Mouse (Mus musculus) CH12.LX (cell line): ENCODE results near the gene Herc3. TPM values are rescaled to one million over a fixed set of nuclear protein-coding genes. Genes with fewer than 3 reads are reported as not detected.

Experiments
- DNase-seq: peaks from one replicate; pipeline ENCODE4 v3.0.0-alpha.2; 2013; ENCODE audit errors: extremely low read depth
- H3K27ac ChIP-seq: 2 replicates; pipeline ENCODE4 v1.5.1; 2012; ENCODE audit warnings: low read depth, mild to moderate bottlenecking, control low read depth, moderate library complexity; ENCODE audit not compliant: insufficient read depth
- H3K27me3 ChIP-seq: replicated peaks from 2 replicates; pipeline ENCODE3; 2012; ENCODE audit warnings: inconsistent platforms
- H3K36me3 ChIP-seq, 2 experiments: replicated peaks in 1 of 2; 2 replicates each; pipeline versions ENCODE3 to v1.6.1; 2012; ENCODE audit warnings: inconsistent platforms in 1 of 2, low read length in 1 of 2, mild to moderate bottlenecking in 1 of 2, mixed read lengths in 1 of 2, moderate library complexity in 1 of 2; ENCODE audit not compliant: control insufficient read depth in 1 of 2, insufficient read depth in 1 of 2
- H3K4me1 ChIP-seq, 2 experiments: 2 replicates each; pipeline ENCODE4 v1.6.1; 2012; ENCODE audit warnings: inconsistent platforms in 1 of 2, moderate library complexity in 1 of 2; ENCODE audit not compliant: insufficient read depth in 2 of 2, control insufficient read depth in 1 of 2
- H3K4me2 ChIP-seq: 2 replicates; pipeline ENCODE4 v1.6.1; 2012; ENCODE audit warnings: low read depth, mild to moderate bottlenecking, control low read depth; ENCODE audit not compliant: poor library complexity, insufficient read depth, severe bottlenecking
- H3K4me3 ChIP-seq, 3 experiments: fragments of 150-350 bp in 1 of 3; sonication (generic) in 1 of 3; replicated peaks in 1 of 3; 2 replicates each; pipeline versions ENCODE3 to v1.5.1; 2011 to 2012; ENCODE audit warnings: low read depth in 2 of 3, low read length in 2 of 3, mild to moderate bottlenecking in 2 of 3, moderate library complexity in 2 of 3, control low read depth in 1 of 3, improper control_type of control experiment in 1 of 3, inconsistent platforms in 1 of 3, mixed read lengths in 1 of 3; ENCODE audit not compliant: poor library complexity in 1 of 3
- H3K79me2 ChIP-seq: replicated peaks from 2 replicates; pipeline ENCODE4 v1.6.1; 2012; ENCODE audit warnings: mild to moderate bottlenecking, moderate library complexity; ENCODE audit not compliant: control insufficient read depth, poor library complexity, insufficient read depth, severe bottlenecking; ENCODE audit errors: extremely low read depth
- H3K9ac ChIP-seq: 2 replicates; pipeline ENCODE4 v1.6.1; 2012; ENCODE audit warnings: low read depth, mild to moderate bottlenecking, control low read depth, moderate library complexity; ENCODE audit not compliant: insufficient read depth
- H3K9me3 ChIP-seq: replicated peaks from 2 replicates; pipeline ENCODE3; 2012; ENCODE audit warnings: low read length, inconsistent platforms, mixed read lengths
- E2F4 ChIP-seq: IDR thresholded peaks from 2 replicates; pipeline ENCODE4 v1.6.1; 2011; ENCODE audit warnings: low read depth, low read length, improper control_type of control experiment; ENCODE audit not compliant: insufficient replicate concordance
- ELF1 ChIP-seq: IDR thresholded peaks from 2 replicates; pipeline ENCODE4 v1.6.1; 2014; ENCODE audit warnings: low read depth, mild to moderate bottlenecking, inconsistent platforms, low read length, improper control_type of control experiment
- ETS1 ChIP-seq: conservative IDR thresholded peaks from 2 replicates; pipeline ENCODE4 v1.6.1; 2012; ENCODE audit warnings: low read depth, mild to moderate bottlenecking, inconsistent platforms, low read length, improper control_type of control experiment, moderate library complexity
- HCFC1 ChIP-seq: IDR thresholded peaks from 2 replicates; pipeline ENCODE4 v1.6.1; 2012; ENCODE audit warnings: low read depth, mild to moderate bottlenecking, inconsistent platforms, low read length, improper control_type of control experiment
- JUN ChIP-seq: IDR thresholded peaks from 2 replicates; pipeline ENCODE4 v1.6.1; 2011; ENCODE audit warnings: low read depth, mild to moderate bottlenecking, low read length, improper control_type of control experiment, moderate library complexity; ENCODE audit not compliant: insufficient read depth
- JUND ChIP-seq: conservative IDR thresholded peaks from 2 replicates; pipeline ENCODE4 v1.6.1; 2011; ENCODE audit warnings: low read depth, low read length, improper control_type of control experiment
- MAFK ChIP-seq: IDR thresholded peaks from 2 replicates; pipeline ENCODE4 v1.6.1; 2011; ENCODE audit warnings: low read length, improper control_type of control experiment; ENCODE audit not compliant: insufficient replicate concordance
- NELFE ChIP-seq: IDR thresholded peaks from 2 replicates; pipeline ENCODE4 v1.6.1; 2011; ENCODE audit warnings: low read depth, low read length, improper control_type of control experiment
- NRF1 ChIP-seq: IDR thresholded peaks from 2 replicates; pipeline ENCODE4 v1.6.1; 2014; ENCODE audit warnings: low read depth, mild to moderate bottlenecking, inconsistent platforms, low read length, improper control_type of control experiment, moderate library complexity
- PAX5 ChIP-seq: IDR thresholded peaks from 2 replicates; pipeline ENCODE4 v1.6.1; 2012; ENCODE audit warnings: low read length, inconsistent platforms, mixed read lengths
- POLR2A ChIP-seq: IDR thresholded peaks from 2 replicates; pipeline ENCODE4 v1.6.1; 2011; ENCODE audit warnings: low read depth, mild to moderate bottlenecking, improper control_type of control experiment, low read length
- RAD21 ChIP-seq: IDR thresholded peaks from 2 replicates; pipeline ENCODE4 v1.6.1; 2011; ENCODE audit warnings: low read depth, mild to moderate bottlenecking, low read length, improper control_type of control experiment, moderate library complexity
- RCOR1 ChIP-seq: conservative IDR thresholded peaks from 2 replicates; pipeline ENCODE4 v1.6.1; 2012; ENCODE audit warnings: low read depth, mild to moderate bottlenecking, inconsistent platforms, low read length, improper control_type of control experiment
- SIN3A ChIP-seq: IDR thresholded peaks from 2 replicates; pipeline ENCODE4 v1.6.1; 2012; ENCODE audit warnings: low read length, improper control_type of control experiment, inconsistent platforms
- SMC3 ChIP-seq: IDR thresholded peaks from 2 replicates; pipeline ENCODE4 v1.6.1; 2011; ENCODE audit warnings: low read depth, low read length, improper control_type of control experiment
- TCF12 ChIP-seq: IDR thresholded peaks from 2 replicates; pipeline ENCODE4 v1.6.1; 2014; ENCODE audit warnings: low read depth, mild to moderate bottlenecking, inconsistent platforms, low read length, improper control_type of control experiment
- USF2 ChIP-seq: conservative IDR thresholded peaks from 2 replicates; pipeline ENCODE4 v1.6.1; 2011; ENCODE audit warnings: low read depth, low read length, improper control_type of control experiment
- ZKSCAN1 ChIP-seq: IDR thresholded peaks from 2 replicates; pipeline ENCODE4 v1.6.1; 2012; ENCODE audit warnings: low read depth, inconsistent platforms, low read length, improper control_type of control experiment, borderline replicate concordance
- dilution Hi-C: fragments of 300-500 bp; cut with MboI; formaldehyde crosslinking; loops from 2 replicates; pipeline ENCODE4 v1.14.3; 2020; ENCODE audit warnings: low sequenced_read_pairs; ENCODE audit not compliant: extremely low pct_unique_long_range_greater_than_20kb, extremely low pct_ligation_motif_present
- in situ Hi-C: fragments of 300-500 bp; cut with MboI; formaldehyde crosslinking; loops from 3 replicates; pipeline ENCODE4 v1.14.3; 2019; ENCODE audit warnings: low sequenced_read_pairs, low pct_ligation_motif_present, low pct_unique_long_range_greater_than_20kb, mixed read lengths
- polyA plus RNA-seq: library from polyadenylated mRNA; unstranded; fragments of >175 nt; gene quantifications from 2 replicates; pipeline ENCODE4 v1.2.1, GENCODE M21; 2012; ENCODE audit warnings: low read depth; ENCODE audit not compliant: insufficient read length
- total RNA-seq, 2 experiments: library from RNA; depleted of rRNA; stranded (reverse); fragments of 300-350 nt in 1 of 2; fragments of >200 nt in 1 of 2; gene quantifications; 2 replicates each; pipeline ENCODE4 v1.2.3; 2012 to 2014

Herc3 gene
- total and polyA plus RNA-seq, 3 experiments: 15.7 to 19.1 (median 17.8) TPM

GRCm38 (mm10) chr6:58962691-58963090, 131.4 kb downstream of the Herc3 start:
- Histone ChIP-seq H3K27ac (no peak overlapping the region), H3K27me3 (no peaks in the 10 kb centered on the region), H3K4me1 (no peaks in the 10 kb centered on the region), H3K79me2 (no peaks in the 10 kb centered on the region), H3K4me2 (no peak overlapping the region), H3K36me3 (no peaks in the 10 kb centered on the region), H3K9me3 (no peaks in the 10 kb centered on the region), H3K4me3 (no peak overlapping the region), H3K9ac (no peak overlapping the region)
- dilution Hi-C loops (no loop called here), in situ Hi-C loops (no loop called here)
- TF ChIP-seq JUN: no peak
- TF ChIP-seq ETS1: no peak
- TF ChIP-seq HCFC1: no peak
- TF ChIP-seq POLR2A: no peak
- no peak for TF ChIP-seq NRF1
- TF ChIP-seq TCF12: no peak
- no peak for TF ChIP-seq USF2
- no peak for TF ChIP-seq MAFK
- no peak for TF ChIP-seq ELF1
- TF ChIP-seq RAD21: no peak
- TF ChIP-seq PAX5: no peak
- no peak for TF ChIP-seq NELFE
- TF ChIP-seq ZKSCAN1: no peak
- no peak for TF ChIP-seq SMC3
- DNase-seq: no peak

DNA sequence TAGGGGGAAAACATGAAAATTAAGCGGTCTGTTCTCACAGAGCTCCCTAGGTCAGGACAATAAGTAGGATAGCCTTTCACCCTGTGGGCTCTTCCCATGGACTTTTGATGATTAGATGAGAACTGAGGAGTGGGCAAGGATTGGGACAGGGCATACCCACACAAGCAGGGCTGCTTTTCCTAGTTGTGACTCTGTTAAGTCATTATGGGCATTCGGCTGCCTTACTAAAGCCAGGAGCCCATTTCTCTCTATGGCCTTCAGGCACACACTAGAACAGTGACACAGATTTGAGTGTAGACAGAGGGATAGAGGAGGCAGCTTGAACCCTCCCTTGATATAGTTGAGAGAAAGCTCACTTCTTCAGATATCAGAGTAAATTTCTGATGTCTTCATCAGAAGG, 132.8 kb downstream of the Herc3 start:
- no peak overlapping the region for H3K4me2 ChIP-seq
- in situ Hi-C loops: no loop called here
- H3K27ac ChIP-seq: no peak overlapping the region
- DNase-seq: no peak
- H3K27me3 ChIP-seq: no peaks in the 10 kb centered on the region
- TF ChIP-seq JUND: no peak
- TF ChIP-seq E2F4: no peak
- TF ChIP-seq RCOR1: no peak
- no peak for TF ChIP-seq SIN3A
- no peak for TF ChIP-seq ELF1
- TF ChIP-seq, all 38 proteins: peak for 0
- Histone ChIP-seq H3K9me3 (no peaks in the 10 kb centered on the region), H3K36me3 (no peaks in the 10 kb centered on the region), H3K9ac (no peak overlapping the region), H3K4me1 (no peaks in the 10 kb centered on the region), H3K4me3 (no peak overlapping the region), H3K79me2 (no peaks in the 10 kb centered on the region)
- dilution Hi-C loops: no loop called here
